Mouse (Mus musculus): ENCODE data around the gene Hist1h3f. TPM values are rescaled to one million over a fixed set of nuclear protein-coding genes. Genes with fewer than 3 reads are reported as not detected.
"Not testable (repeated sequence)": the region's sequence is repeated elsewhere in the genome, so short reads cannot be mapped to it uniquely, and the experiment has no call there.

Gene Hist1h3f
- polyA plus RNA-seq, 1 experiment from 2014 or later = 0.94 TPM

DNA sequence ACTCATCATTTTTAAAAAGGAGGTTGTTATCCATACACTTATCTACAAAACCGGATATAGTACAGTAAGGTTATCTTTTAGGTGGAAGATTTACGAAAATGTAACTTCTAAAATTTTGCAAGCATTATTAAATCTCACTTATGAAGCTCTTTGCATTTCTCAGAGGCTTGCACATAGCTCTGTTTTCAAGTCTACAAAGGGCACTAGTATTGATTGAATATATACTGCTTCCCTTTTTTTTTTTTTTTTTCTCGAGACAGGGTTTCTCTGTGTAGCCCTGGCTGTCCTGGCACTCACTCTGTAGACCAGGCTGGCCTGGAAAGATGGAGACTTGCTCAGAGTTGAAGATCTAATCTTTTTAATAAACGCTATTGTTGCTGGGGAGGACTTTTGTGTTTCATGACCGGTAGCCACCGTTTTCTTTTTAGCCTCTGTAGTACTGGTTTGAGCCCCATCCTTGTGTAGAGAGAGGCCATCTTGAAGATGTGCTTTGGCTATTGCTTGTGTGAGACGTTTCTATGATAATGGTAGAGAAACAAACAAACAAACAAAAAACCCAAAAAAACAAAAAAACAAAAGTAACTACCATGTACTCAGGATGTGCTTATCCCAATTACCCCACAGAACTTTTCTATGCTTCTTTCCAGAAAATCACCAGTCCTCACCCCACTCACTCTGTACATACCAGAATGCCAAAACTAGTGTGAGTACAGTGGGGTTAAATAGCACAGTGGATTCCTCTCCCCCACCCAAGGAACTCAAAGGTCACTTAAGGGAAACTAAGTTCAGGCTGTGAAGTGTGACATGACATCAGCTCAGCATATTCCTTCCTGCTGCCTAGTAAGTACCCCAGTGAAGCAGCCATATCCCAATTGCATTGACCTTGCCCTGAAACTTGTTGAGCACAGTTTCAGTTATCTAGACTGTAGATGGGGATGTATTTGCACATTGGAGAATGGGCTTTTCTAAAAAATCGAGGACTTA is 8.4 kb downstream of the Hist1h3f start:
- peak overlapping the region; percentile 56 for H3K4me2 ChIP-seq (replicated peaks; ENCODE audit: low read depth, low read length)
- no peaks in the 10 kb centered on the region for H3K27me3 ChIP-seq (ENCODE audit: control insufficient read depth, insufficient read depth, low read length)
- peak overlapping the region; percentile 88 for H3K27ac ChIP-seq (ENCODE audit: low read length)
- ATAC-seq (ENCODE audit: insufficient number of reproducible peaks, insufficient read depth, low FRiP score, low read depth) = no peak
- H3K9ac ChIP-seq (replicated peaks; ENCODE audit: low read depth, low read length) = no peak overlapping the region
- 46% methylated on average over 8 of the region's 8 CpGs for WGBS
- H3K36me3 ChIP-seq (ENCODE audit: control insufficient read depth, insufficient read depth, low read length) = no peaks in the 10 kb centered on the region
- H3K9me3 ChIP-seq (ENCODE audit: control insufficient read depth, low read depth, low read length) = no peaks in the 10 kb centered on the region
- peak overlapping the region; percentile 39; the same call in 1 of the 2 replicates for H3K4me3 ChIP-seq (ENCODE audit: low read depth, low read length)
- H3K4me1 ChIP-seq (ENCODE audit: control insufficient read depth, insufficient read depth, low read length) = peaks cover 11% of the 10 kb centered on the region; the same call in 1 of the 2 replicates

DNA sequence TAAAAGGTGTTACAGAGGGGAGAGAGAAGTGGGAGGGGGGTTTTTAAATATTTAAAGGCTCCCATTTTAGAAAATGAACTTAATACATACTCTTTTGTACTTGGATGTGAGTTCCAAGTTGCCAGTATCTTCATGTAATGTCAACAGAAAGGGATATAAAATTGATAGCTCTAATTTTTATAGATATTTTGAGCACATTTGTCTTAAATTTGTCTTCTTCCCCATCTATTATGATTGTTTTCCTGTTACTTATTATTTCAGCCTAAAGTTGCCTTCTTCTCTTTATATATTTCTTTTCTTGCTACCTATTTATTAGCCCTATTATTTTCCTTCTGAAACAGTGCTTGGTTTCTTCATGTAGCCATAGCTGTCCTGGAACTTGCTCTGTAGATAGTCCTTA is 9.1 kb downstream of the Hist1h3f start, which contains the start of gene Hist1h1d:
Gene Hist1h1d (plus strand): TSS at position 301 of the 400 bp plus-strand sequence.
- no peak within 1 kb of the TSS for H3K9ac ChIP-seq (replicated peaks; ENCODE audit: low read depth, low read length)
- no peak for ATAC-seq (ENCODE audit: insufficient number of reproducible peaks, insufficient read depth, low FRiP score, low read depth)
- H3K4me3 ChIP-seq (ENCODE audit: low read depth, low read length) = 0 out of 2 replicates have a peak within 1 kb of the TSS, but pooled peaks have one; percentile 39
- no peaks in the 10 kb centered on the region for H3K36me3 ChIP-seq (ENCODE audit: control insufficient read depth, insufficient read depth, low read length)
- H3K9me3 ChIP-seq (ENCODE audit: control insufficient read depth, low read depth, low read length) = no peaks in the 10 kb centered on the region
- H3K4me1 ChIP-seq (ENCODE audit: control insufficient read depth, insufficient read depth, low read length) = peaks cover 11% of the 10 kb centered on the region; the same call in 1 of the 2 replicates
- no peaks in the 10 kb centered on the region for H3K27me3 ChIP-seq (ENCODE audit: control insufficient read depth, insufficient read depth, low read length)
- H3K27ac ChIP-seq (ENCODE audit: low read length) = peak within 1 kb of the TSS; percentile 99
- H3K4me2 ChIP-seq (replicated peaks; ENCODE audit: low read depth, low read length) = peak within 1 kb of the TSS; percentile 56

DNA sequence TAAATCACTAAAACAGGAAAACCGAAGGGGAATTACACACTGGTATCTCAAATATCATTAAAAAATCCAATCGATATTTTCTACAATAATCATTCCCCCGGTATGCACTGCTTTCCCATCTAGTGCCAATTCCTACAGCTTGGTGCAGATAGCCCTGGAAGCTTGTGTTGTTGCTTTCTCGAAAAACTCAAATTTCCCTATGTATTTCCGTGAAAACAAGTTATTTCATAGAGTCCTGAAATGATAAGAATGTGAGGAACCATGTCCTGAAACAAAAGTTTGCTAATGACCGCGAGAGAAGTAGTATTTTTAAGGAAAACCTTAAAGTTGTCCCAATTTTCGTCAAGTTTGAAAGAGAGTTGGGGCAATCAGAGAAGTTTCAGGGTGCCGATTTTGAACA is 10.5 kb downstream of the Hist1h3f start:
- no peaks in the 10 kb centered on the region for H3K9me3 ChIP-seq (ENCODE audit: control insufficient read depth, low read depth, low read length)
- peak overlapping the region; percentile 94 for H3K4me2 ChIP-seq (replicated peaks; ENCODE audit: low read depth, low read length)
- WGBS = 20% methylated on average over 9 of the region's 9 CpGs
- no peaks in the 10 kb centered on the region for H3K27me3 ChIP-seq (ENCODE audit: control insufficient read depth, insufficient read depth, low read length)
- peak overlapping the region; percentile 69 for H3K4me3 ChIP-seq (ENCODE audit: low read depth, low read length)
- no peak for ATAC-seq (ENCODE audit: insufficient number of reproducible peaks, insufficient read depth, low FRiP score, low read depth)
- H3K4me1 ChIP-seq (ENCODE audit: control insufficient read depth, insufficient read depth, low read length) = peaks cover 11% of the 10 kb centered on the region; the same call in 1 of the 2 replicates
- no peaks in the 10 kb centered on the region for H3K36me3 ChIP-seq (ENCODE audit: control insufficient read depth, insufficient read depth, low read length)
- peak overlapping the region; percentile 99 for H3K27ac ChIP-seq (ENCODE audit: low read length)
- H3K9ac ChIP-seq (replicated peaks; ENCODE audit: low read depth, low read length) = peak overlapping the region; percentile 92

DNA sequence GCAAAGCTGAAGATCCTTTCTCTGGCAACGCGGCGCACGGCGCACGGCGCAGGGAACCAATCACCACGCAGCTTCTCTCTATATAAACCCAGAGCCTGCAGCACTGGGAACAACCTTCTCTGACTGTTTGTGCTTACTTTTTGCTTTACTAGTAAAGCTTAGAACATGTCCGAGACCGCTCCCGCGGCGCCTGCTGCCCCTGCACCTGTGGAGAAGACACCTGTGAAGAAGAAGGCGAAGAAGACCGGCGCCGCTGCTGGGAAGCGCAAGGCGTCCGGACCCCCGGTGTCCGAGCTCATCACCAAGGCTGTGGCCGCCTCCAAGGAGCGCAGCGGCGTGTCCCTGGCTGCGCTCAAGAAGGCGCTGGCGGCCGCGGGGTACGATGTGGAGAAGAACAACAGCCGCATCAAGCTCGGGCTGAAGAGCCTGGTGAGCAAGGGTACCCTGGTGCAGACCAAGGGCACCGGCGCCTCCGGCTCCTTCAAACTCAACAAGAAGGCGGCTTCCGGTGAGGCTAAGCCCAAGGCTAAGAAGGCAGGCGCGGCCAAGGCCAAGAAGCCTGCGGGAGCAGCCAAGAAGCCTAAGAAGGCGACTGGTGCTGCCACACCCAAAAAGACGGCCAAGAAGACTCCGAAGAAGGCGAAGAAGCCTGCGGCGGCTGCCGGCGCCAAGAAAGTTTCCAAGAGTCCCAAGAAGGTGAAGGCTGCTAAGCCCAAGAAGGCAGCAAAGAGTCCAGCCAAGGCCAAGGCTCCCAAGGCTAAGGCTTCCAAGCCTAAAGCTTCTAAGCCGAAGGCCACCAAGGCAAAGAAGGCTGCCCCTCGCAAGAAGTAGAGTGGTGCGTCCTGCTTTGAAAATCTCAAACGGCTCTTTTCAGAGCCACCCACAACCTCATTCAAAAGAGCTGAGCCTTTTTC is 11.3 kb downstream of the Hist1h3f start:
- no peaks in the 10 kb centered on the region for H3K27me3 ChIP-seq (ENCODE audit: control insufficient read depth, insufficient read depth, low read length)
- peak overlapping the region; percentile 99 for H3K27ac ChIP-seq (ENCODE audit: low read length)
- no peaks in the 10 kb centered on the region for H3K36me3 ChIP-seq (ENCODE audit: control insufficient read depth, insufficient read depth, low read length)
- under 1% methylated on average over 53 of the region's 54 CpGs for WGBS
- H3K4me2 ChIP-seq (replicated peaks; ENCODE audit: low read depth, low read length) = peak overlapping the region; percentile 94
- peak overlapping the region; percentile 69 for H3K4me3 ChIP-seq (ENCODE audit: low read depth, low read length)
- peak overlapping the region; percentile 92 for H3K9ac ChIP-seq (replicated peaks; ENCODE audit: low read depth, low read length)
- no peaks in the 10 kb centered on the region for H3K9me3 ChIP-seq (ENCODE audit: control insufficient read depth, low read depth, low read length)
- ATAC-seq (ENCODE audit: insufficient number of reproducible peaks, insufficient read depth, low FRiP score, low read depth) = peak; percentile 88
- H3K4me1 ChIP-seq (ENCODE audit: control insufficient read depth, insufficient read depth, low read length) = peaks cover 11% of the 10 kb centered on the region; the same call in 1 of the 2 replicates

DNA sequence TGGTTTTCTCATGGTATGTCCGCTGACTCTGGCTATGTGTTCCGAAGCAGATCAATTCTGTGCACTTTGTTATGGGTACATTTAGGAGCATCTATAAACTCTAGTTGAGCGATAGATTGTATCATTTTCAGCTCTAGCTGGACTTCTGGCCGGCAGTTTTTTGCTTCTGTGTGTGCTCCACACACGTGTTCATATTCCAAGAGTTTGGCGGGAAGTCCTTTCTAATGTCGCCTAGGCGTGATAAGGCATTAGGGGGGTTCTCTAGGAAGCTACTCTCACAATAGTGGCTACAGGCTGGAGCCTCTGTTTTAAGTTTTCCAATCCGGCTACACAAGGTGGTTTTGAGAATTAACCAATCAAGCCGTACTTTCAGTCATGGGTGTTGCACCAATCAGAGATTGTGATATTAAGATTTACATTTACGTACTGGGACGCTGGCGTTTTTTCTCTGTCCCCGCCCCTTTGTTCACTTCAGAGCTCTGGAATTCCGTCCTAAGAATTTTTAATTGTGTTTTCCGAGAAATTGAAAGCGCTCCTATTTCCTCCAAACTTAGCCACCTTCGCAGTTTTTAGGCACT is 12.1 kb downstream of the Hist1h3f start:
- 0% methylated on average over 18 of the region's 18 CpGs for WGBS
- H3K4me1 ChIP-seq (ENCODE audit: control insufficient read depth, insufficient read depth, low read length) = peaks cover 11% of the 10 kb centered on the region; the same call in 1 of the 2 replicates

DNA sequence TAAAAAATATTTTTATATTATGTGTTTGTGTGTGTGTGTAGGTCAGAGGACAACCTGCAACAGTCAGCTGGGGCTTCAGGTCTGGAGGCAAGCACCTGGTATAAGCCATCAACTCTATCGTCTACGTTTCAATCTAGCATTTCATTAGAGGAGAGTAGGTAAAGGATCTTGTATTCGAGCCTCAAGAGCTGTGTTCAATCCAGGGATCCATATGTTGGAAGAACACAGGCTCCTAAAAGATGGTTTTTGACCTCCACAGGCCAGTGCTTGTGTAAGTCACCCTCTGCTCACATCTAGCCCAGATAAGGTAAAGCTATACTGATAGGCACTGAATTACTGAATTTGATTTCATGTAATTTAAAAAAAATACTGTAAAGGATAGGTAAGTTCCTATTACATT is 13.1 kb downstream of the Hist1h3f start:
- 59% methylated on average over 3 of the region's 3 CpGs for WGBS
- peak overlapping the region; percentile 99 for H3K27ac ChIP-seq (ENCODE audit: low read length)
- peak overlapping the region; percentile 69; the same call in 1 of the 2 replicates for H3K4me3 ChIP-seq (ENCODE audit: low read depth, low read length)
- no peaks in the 10 kb centered on the region for H3K9me3 ChIP-seq (ENCODE audit: control insufficient read depth, low read depth, low read length)
- peaks cover 11% of the 10 kb centered on the region; the same call in 1 of the 2 replicates for H3K4me1 ChIP-seq (ENCODE audit: control insufficient read depth, insufficient read depth, low read length)
- H3K9ac ChIP-seq (replicated peaks; ENCODE audit: low read depth, low read length) = 0 out of 2 replicates have a peak overlapping the region, but pooled peaks have one; percentile 15
- ATAC-seq (ENCODE audit: insufficient number of reproducible peaks, insufficient read depth, low FRiP score, low read depth) = no peak
- H3K27me3 ChIP-seq (ENCODE audit: control insufficient read depth, insufficient read depth, low read length) = no peaks in the 10 kb centered on the region
- no peaks in the 10 kb centered on the region for H3K36me3 ChIP-seq (ENCODE audit: control insufficient read depth, insufficient read depth, low read length)
- peak overlapping the region; percentile 94 for H3K4me2 ChIP-seq (replicated peaks; ENCODE audit: low read depth, low read length)

More for the DNA sequence above, 12.1 kb downstream of the Hist1h3f start:
- peak; percentile 75 for ATAC-seq (ENCODE audit: insufficient number of reproducible peaks, insufficient read depth, low FRiP score, low read depth)
- Histone ChIP-seq H3K36me3 (ENCODE audit: control insufficient read depth, insufficient read depth, low read length) (no peaks in the 10 kb centered on the region), H3K27me3 (ENCODE audit: control insufficient read depth, insufficient read depth, low read length) (no peaks in the 10 kb centered on the region), H3K9ac (replicated peaks; ENCODE audit: low read depth, low read length) (peak overlapping the region; percentile 92), H3K9me3 (ENCODE audit: control insufficient read depth, low read depth, low read length) (no peaks in the 10 kb centered on the region), H3K4me3 (ENCODE audit: low read depth, low read length) (peak overlapping the region; percentile 69), H3K4me2 (replicated peaks; ENCODE audit: low read depth, low read length) (peak overlapping the region; percentile 94), H3K27ac (ENCODE audit: low read length) (peak overlapping the region; percentile 99)

DNA sequence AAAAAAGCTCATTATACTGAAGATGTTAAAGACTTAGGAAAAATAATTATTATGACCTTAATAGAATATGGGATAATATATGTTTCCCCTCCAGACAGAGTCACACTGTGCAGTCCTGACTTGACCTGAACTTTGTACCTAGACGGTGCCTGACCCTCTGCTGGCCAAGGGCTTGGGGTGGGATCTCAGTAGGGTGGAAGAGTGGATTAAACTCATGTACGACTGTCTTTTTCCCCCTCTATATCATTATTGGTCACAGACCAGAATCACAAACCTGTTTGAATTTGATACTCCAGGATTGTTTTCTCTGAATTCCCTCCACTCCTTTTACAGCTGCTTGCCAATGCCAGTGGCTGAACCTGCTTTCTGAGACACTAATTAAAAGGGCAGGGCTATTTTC is 16.8 kb downstream of the Hist1h3f start:
- WGBS = 19% methylated on average over 2 of the region's 2 CpGs
- ATAC-seq (ENCODE audit: insufficient number of reproducible peaks, insufficient read depth, low FRiP score, low read depth); H3K27ac ChIP-seq (ENCODE audit: low read length); H3K36me3 ChIP-seq (ENCODE audit: control insufficient read depth, insufficient read depth, low read length); H3K9me3 ChIP-seq (ENCODE audit: control insufficient read depth, low read depth, low read length); H3K27me3 ChIP-seq (ENCODE audit: control insufficient read depth, insufficient read depth, low read length); H3K9ac ChIP-seq (replicated peaks; ENCODE audit: low read depth, low read length); H3K4me3 ChIP-seq (ENCODE audit: low read depth, low read length); H3K4me1 ChIP-seq (ENCODE audit: control insufficient read depth, insufficient read depth, low read length): not testable (repeated sequence)
- H3K4me2 ChIP-seq (replicated peaks; ENCODE audit: low read depth, low read length) = 0 out of 2 replicates have a peak overlapping the region, but pooled peaks have one; percentile 13

Data from stomach, embryonic 14.5 days (tissue).